29 mouse cellular contexts compared by ENCODE assay signal in genomic region chr10:112001350-112001749, GRCm38 (mm10). TPM values are rescaled to one million over a fixed set of nuclear protein-coding genes. Genes with fewer than 3 reads are reported as not detected.
DNase-seq lines count a peak whose midpoint lies in the region; ATAC-seq and TF ChIP-seq lines count a peak whose summit lies in the region.
"Had no signal": no experiment of that assay in that cellular context is flagged by ENCODE, and none has a peak within 500 bp of the region (broad histone marks: within the 10 kb centered on the region; RNA-seq: fewer than 3 reads in every experiment).

No protein-coding gene starts in this region.

- H3K4me1 ChIP-seq in spleen, adult 2 months (ENCODE audit: control insufficient read depth, insufficient read depth, insufficient read length) = peaks cover 16% of the 10 kb centered on the region
- peaks cover 31% of the 10 kb centered on the region for H3K4me1 ChIP-seq in liver, embryonic 15.5 days (replicated peaks)
- H3K4me1 ChIP-seq: embryonic facial prominence, embryonic 10.5 days; forebrain, embryonic 13.5 days; midbrain, embryonic 13.5 days had no signal

- no peak for TF ChIP-seq POLR2A in spleen, adult 2 months (IDR thresholded peaks at IDR 0.05; ENCODE audit: low read depth, low read length)

- no peak for TF ChIP-seq CTCF in spleen, adult 2 months (IDR thresholded peaks at IDR 0.05; ENCODE audit: extremely low read depth, insufficient read depth, insufficient read length, insufficient replicate concordance)

- no peak overlapping the region; the same call in 1 of the 2 replicates for H3K27ac ChIP-seq in spleen, adult 2 months (ENCODE audit: insufficient read depth, low read length)
- peak overlapping the region; percentile 70 for H3K27ac ChIP-seq in liver, embryonic 15.5 days (replicated peaks)
- H3K27ac ChIP-seq: embryonic facial prominence, embryonic 10.5 days; forebrain, embryonic 13.5 days; hindbrain, postnatal 0 days; limb, embryonic 12.5 days; midbrain, embryonic 13.5 days had no signal

- no peak for DNase-seq in spleen, adult 2 months (ENCODE audit: low read depth in 1 of 2, low spot score in 2 of 2)
- DNase-seq in spleen, postnatal 10 days (ENCODE audit: low spot score in 2 of 2) = no peak
- DNase-seq in cerebellum, adult 18-20 months = no peak
- no peak for DNase-seq in thymus, postnatal 0 days (ENCODE audit: low spot score)
- no peak for DNase-seq in heart, adult 9 months (ENCODE audit: low spot score in 2 of 2)
- DNase-seq: adrenal gland, postnatal 25 days; cerebellum, adult 8-10 months; gastrocnemius, postnatal 10 days; heart, adult 18-20 months; heart, postnatal 4 days; lung, embryonic 14.5 days; lung, postnatal 4 days; thymus, postnatal 4 days had no signal

- no peaks in the 10 kb centered on the region for H3K36me3 ChIP-seq in spleen, adult 2 months (ENCODE audit: control insufficient read depth, insufficient read depth, low read length)
- no peaks in the 10 kb centered on the region for H3K36me3 ChIP-seq in liver, embryonic 15.5 days (replicated peaks)
- H3K36me3 ChIP-seq: embryonic facial prominence, embryonic 10.5 days; limb, embryonic 12.5 days; midbrain, embryonic 13.5 days had no signal

- peak overlapping the region; percentile 58 for H3K4me2 ChIP-seq in liver, embryonic 15.5 days
- H3K4me2 ChIP-seq: forebrain, embryonic 13.5 days; limb, embryonic 12.5 days; lung, embryonic 14.5 days; midbrain, embryonic 13.5 days had no signal

- no peaks in the 10 kb centered on the region for H3K27me3 ChIP-seq in spleen, adult 2 months (ENCODE audit: control insufficient read depth, insufficient read depth, low read length)
- H3K27me3 ChIP-seq in liver, embryonic 15.5 days = no peaks in the 10 kb centered on the region
- H3K27me3 ChIP-seq: forebrain, embryonic 13.5 days; limb, embryonic 12.5 days; midbrain, embryonic 13.5 days had no signal

- peak overlapping the region; percentile 9; the same call in 1 of the 2 replicates for H3K4me3 ChIP-seq in spleen, adult 2 months (ENCODE audit: extremely low read depth, insufficient read depth, insufficient read length)
- H3K4me3 ChIP-seq in liver, embryonic 15.5 days (replicated peaks) = no peak overlapping the region
- H3K4me3 ChIP-seq: embryonic facial prominence, embryonic 10.5 days; forebrain, embryonic 13.5 days; limb, embryonic 12.5 days; midbrain, embryonic 13.5 days had no signal

- H3K9me3 ChIP-seq in liver, embryonic 15.5 days (replicated peaks) = no peaks in the 10 kb centered on the region
- H3K9me3 ChIP-seq: embryonic facial prominence, embryonic 10.5 days; forebrain, embryonic 13.5 days; limb, embryonic 12.5 days; midbrain, embryonic 13.5 days had no signal

- no peak overlapping the region for H3K9ac ChIP-seq in liver, embryonic 15.5 days
- H3K9ac ChIP-seq: forebrain, embryonic 13.5 days; limb, embryonic 12.5 days; lung, embryonic 14.5 days; midbrain, embryonic 13.5 days had no signal

- peak; percentile 43; the same call in 1 of the 2 replicates for ATAC-seq in erythroid progenitor cell, adult 5-6 weeks (replicated peaks; ENCODE audit: low FRiP score, poor library complexity, severe bottlenecking)
- ATAC-seq in liver, embryonic 15.5 days (ENCODE audit: insufficient read depth) = no peak
- ATAC-seq: forebrain, embryonic 13.5 days; hindbrain, postnatal 0 days; midbrain, embryonic 13.5 days had no signal

- 70% methylated on average over 2 of the region's 2 CpGs for WGBS in spleen, adult 2 months
- WGBS in liver, embryonic 15.5 days (ENCODE audit: insufficient replicate concordance) = 50% methylated on average over 2 of the region's 2 CpGs

RNA-seq across cellular contexts. Expression of gene Glipr1, which starts 1.1 kb away (rescaled TPM):
- 26.0 and 30.3 TPM in 2 replicates for polyA plus RNA-seq in spleen, adult 2 months (2012; rRNA removed)
- 62.5 and 76.0 TPM in 2 replicates for total RNA-seq in erythroid progenitor cell, adult 5-6 weeks (2015; ENCODE audit: low replicate concordance)
- total RNA-seq in erythroid progenitor cell, adult 5-6 weeks (2017; ENCODE audit: low replicate concordance) = 16.2 and 16.6 TPM in 2 replicates
- 9.8 and 10.7 TPM in 2 replicates for polyA plus RNA-seq in liver, embryonic 15.5 days (2015; fragmentation: Nextera tagmentation; extraction: Ambion mirVana)
- 28.3 and 30.4 TPM in 2 replicates for polyA plus RNA-seq in thymus, postnatal 0 days (2015; fragmentation: Nextera tagmentation; extraction: Ambion mirVana)
- total RNA-seq: hindbrain, postnatal 0 days had no signal

RNA-seq across cellular contexts. Expression of gene Krr1, which starts 28.9 kb away (rescaled TPM):
- polyA plus RNA-seq in spleen, adult 2 months (2012; rRNA removed) = 2.3 and 3.1 TPM in 2 replicates
- total RNA-seq in erythroid progenitor cell, adult 5-6 weeks (2015; ENCODE audit: low replicate concordance) = 16.8 and 21.6 TPM in 2 replicates
- total RNA-seq in erythroid progenitor cell, adult 5-6 weeks (2017; ENCODE audit: low replicate concordance) = 6.3 and 12.6 TPM in 2 replicates
- 18.0 and 18.3 TPM in 2 replicates for polyA plus RNA-seq in liver, embryonic 15.5 days (2015; fragmentation: Nextera tagmentation; extraction: Ambion mirVana)
- 41.4 and 45.0 TPM in 2 replicates for polyA plus RNA-seq in thymus, postnatal 0 days (2015; fragmentation: Nextera tagmentation; extraction: Ambion mirVana)

RNA-seq across cellular contexts. Expression of gene Glipr1l1, which starts 58.6 kb away (rescaled TPM):
- not detected in 2 replicates for polyA plus RNA-seq in spleen, adult 2 months (2012; rRNA removed)
- not detected in 2 replicates for total RNA-seq in erythroid progenitor cell, adult 5-6 weeks (2015; ENCODE audit: low replicate concordance)
- not detected in 2 replicates for total RNA-seq in erythroid progenitor cell, adult 5-6 weeks (2017; ENCODE audit: low replicate concordance)
- not detected in 2 replicates for polyA plus RNA-seq in liver, embryonic 15.5 days (2015; fragmentation: Nextera tagmentation; extraction: Ambion mirVana)
- polyA plus RNA-seq in thymus, postnatal 0 days (2015; fragmentation: Nextera tagmentation; extraction: Ambion mirVana) = not detected in 2 replicates
- total RNA-seq: adrenal gland, postnatal 25 days; common myeloid progenitor, adult 5-6 weeks; gastrocnemius, postnatal 10 days; heart, adult 18-20 months; heart, postnatal 4 days; hindbrain, postnatal 0 days; layer of hippocampus, postnatal 10 days; left cerebral cortex, adult 8-10 months had no signal
- polyA plus RNA-seq: C2C12; embryonic facial prominence, embryonic 10.5 days; forebrain, embryonic 13.5 days; heart, embryonic 14.5 days; hindbrain, postnatal 0 days; kidney, embryonic 14.5 days; large intestine, adult 2 months; limb, embryonic 12.5 days; lung, embryonic 14.5 days; midbrain, embryonic 13.5 days; neural tube, embryonic 14.5 days; small intestine, adult 2 months had no signal
